Mouse (Mus musculus) liver, embryonic 16.5 days (tissue): Measurements from ENCODE around the gene Grrp1. TPM values are rescaled to one million over a fixed set of nuclear protein-coding genes. Genes with fewer than 3 reads are reported as not detected.
"Not testable (repeated sequence)": the region's sequence is repeated elsewhere in the genome, so short reads cannot be mapped to it uniquely, and the experiment has no call there.

Source experiments
- ATAC-seq: fragments of 200-750 bp; cut with Nextera tagmentation; 2 replicates; pipeline ENCODE4 v1.8.0; 2017; ENCODE audit warnings: low read depth, mild to moderate bottlenecking, moderate number of reproducible peaks, moderate library complexity
- H3K27ac ChIP-seq: fragments of 300-500 bp; sonication (generic); 2 replicates; pipeline ENCODE4 v1.5.1; 2014; ENCODE audit warnings: mild to moderate bottlenecking, low read length
- H3K27me3 ChIP-seq: fragments of 300-500 bp; sonication (generic); 2 replicates; pipeline ENCODE4 v1.6.1; 2014; ENCODE audit warnings: low read depth, low read length, mixed read lengths; ENCODE audit not compliant: control insufficient read depth, insufficient read depth
- H3K36me3 ChIP-seq: fragments of 300-500 bp; sonication (generic); 2 replicates; pipeline ENCODE4 v1.6.1; 2014; ENCODE audit warnings: mild to moderate bottlenecking; ENCODE audit not compliant: control insufficient read depth, insufficient read depth
- H3K4me1 ChIP-seq: fragments of 300-500 bp; sonication (generic); 2 replicates; pipeline ENCODE4 v1.6.1; 2014; ENCODE audit warnings: low read depth, low read length, mixed read lengths; ENCODE audit not compliant: control insufficient read depth
- H3K4me2 ChIP-seq: fragments of 300-500 bp; sonication (generic); 2 replicates; pipeline ENCODE4 v1.6.1; 2014; ENCODE audit warnings: low read depth, low read length, mixed read lengths
- H3K4me3 ChIP-seq: fragments of 300-500 bp; sonication (generic); 2 replicates; pipeline ENCODE4 v1.5.1; 2014; ENCODE audit warnings: low read depth, mild to moderate bottlenecking, low read length
- H3K9ac ChIP-seq: fragments of 300-500 bp; sonication (generic); 2 replicates; pipeline ENCODE4 v1.6.1; 2014; ENCODE audit warnings: low read depth, low read length
- H3K9me3 ChIP-seq: fragments of 300-500 bp; sonication (generic); replicated peaks from 2 replicates; pipeline ENCODE4 v1.6.1; 2016; ENCODE audit warnings: low read length; ENCODE audit not compliant: control insufficient read depth
- WGBS: fragments of 180-500 bp; shearing (Covaris S2); extraction: QIAGEN DNeasy Blood & Tissue Kit; methylation state at CpG from one replicate; pipeline ENCODE4 v1.1.7; 2014; ENCODE audit not compliant: insufficient replicate concordance; 5-methylcytosine and 5-hydroxymethylcytosine counted together
- polyA plus RNA-seq: library from polyadenylated mRNA; unstranded; fragments of >200 nt; fragmentation: Nextera tagmentation; extraction: Ambion mirVana; gene quantifications from 2 replicates; pipeline ENCODE4 v1.2.1, GENCODE M21; 2015

The Grrp1 gene
- polyA plus RNA-seq, result 0.78 and 0.79 TPM in 2 replicates

- no peak within 1 kb of the TSS for H3K9ac ChIP-seq
- WGBS, result 3% methylated on average over 13 of the region's 13 CpGs
Observed at GRCm38 (mm10) chr4:134253722-134254324, at the start of gene Grrp1. Gene Grrp1 (minus strand): TSS chr4:134254106.

GRCm38 (mm10) chr4:134302084-134302483 is 48.2 kb upstream of the Grrp1 start:
- Histone ChIP-seq H3K36me3 (no peaks in the 10 kb centered on the region), H3K27ac (no peak overlapping the region), H3K4me2 (no peak overlapping the region), H3K4me3 (no peak overlapping the region), H3K4me1 (no peaks in the 10 kb centered on the region), H3K27me3 (no peaks in the 10 kb centered on the region), H3K9me3 (no peaks in the 10 kb centered on the region), H3K9ac (no peak overlapping the region)
- no peak for ATAC-seq
- WGBS, result 72% methylated on average over 5 of the region's 5 CpGs

More at GRCm38 (mm10) chr4:134253722-134254324, at the start of gene Grrp1:
- no peak for ATAC-seq
- Histone ChIP-seq H3K27ac (no peak within 1 kb of the TSS), H3K36me3 (no peaks in the 10 kb centered on the region), H3K4me1 (peaks cover 24% of the 10 kb centered on the region), H3K9me3 (no peaks in the 10 kb centered on the region), H3K4me2 (no peak within 1 kb of the TSS), H3K27me3 (peaks cover 65% of the 10 kb centered on the region), H3K4me3 (peak within 1 kb of the TSS; percentile 12; the same call in 1 of the 2 replicates)

- Histone ChIP-seq H3K4me1 (no peaks in the 10 kb centered on the region), H3K9ac (no peak overlapping the region), H3K4me3 (no peak overlapping the region), H3K36me3 (no peaks in the 10 kb centered on the region), H3K27ac (no peak overlapping the region), H3K27me3 (no peaks in the 10 kb centered on the region), H3K9me3 (peaks cover 3% of the 10 kb centered on the region; the same call in 1 of the 2 replicates), H3K4me2 (no peak overlapping the region)
- no peak for ATAC-seq
- WGBS, result 43% methylated on average over 9 of the region's 9 CpGs
Observed at GRCm38 (mm10) chr4:134300316-134300715, 46.4 kb upstream of the Grrp1 start.

DNA sequence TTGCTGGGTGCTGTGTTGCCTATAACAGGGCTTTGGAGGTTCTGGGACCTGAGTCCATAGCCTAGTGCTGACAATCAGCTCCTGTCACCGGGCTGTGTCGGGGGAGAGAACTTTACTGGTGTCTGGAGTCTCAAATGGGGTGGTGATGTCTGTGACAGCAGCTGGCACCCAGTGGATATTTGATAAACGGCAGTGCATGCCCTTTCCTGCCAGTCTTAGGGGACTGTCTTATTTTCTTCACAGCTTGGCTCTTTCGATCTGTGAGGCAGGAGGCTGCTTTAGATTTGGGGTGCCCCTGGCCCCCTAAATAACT is 45.5 kb upstream of the Grrp1 start:
- H3K27me3 ChIP-seq, result no peaks in the 10 kb centered on the region
- H3K4me3 ChIP-seq, result no peak overlapping the region
- 38% methylated on average over 4 of the region's 4 CpGs for WGBS
- no peaks in the 10 kb centered on the region for H3K4me1 ChIP-seq
- no peak for ATAC-seq
- peaks cover 3% of the 10 kb centered on the region; the same call in 1 of the 2 replicates for H3K9me3 ChIP-seq
- no peak overlapping the region for H3K9ac ChIP-seq
- no peak overlapping the region for H3K27ac ChIP-seq
- H3K4me2 ChIP-seq, result no peak overlapping the region
- no peaks in the 10 kb centered on the region for H3K36me3 ChIP-seq

DNA sequence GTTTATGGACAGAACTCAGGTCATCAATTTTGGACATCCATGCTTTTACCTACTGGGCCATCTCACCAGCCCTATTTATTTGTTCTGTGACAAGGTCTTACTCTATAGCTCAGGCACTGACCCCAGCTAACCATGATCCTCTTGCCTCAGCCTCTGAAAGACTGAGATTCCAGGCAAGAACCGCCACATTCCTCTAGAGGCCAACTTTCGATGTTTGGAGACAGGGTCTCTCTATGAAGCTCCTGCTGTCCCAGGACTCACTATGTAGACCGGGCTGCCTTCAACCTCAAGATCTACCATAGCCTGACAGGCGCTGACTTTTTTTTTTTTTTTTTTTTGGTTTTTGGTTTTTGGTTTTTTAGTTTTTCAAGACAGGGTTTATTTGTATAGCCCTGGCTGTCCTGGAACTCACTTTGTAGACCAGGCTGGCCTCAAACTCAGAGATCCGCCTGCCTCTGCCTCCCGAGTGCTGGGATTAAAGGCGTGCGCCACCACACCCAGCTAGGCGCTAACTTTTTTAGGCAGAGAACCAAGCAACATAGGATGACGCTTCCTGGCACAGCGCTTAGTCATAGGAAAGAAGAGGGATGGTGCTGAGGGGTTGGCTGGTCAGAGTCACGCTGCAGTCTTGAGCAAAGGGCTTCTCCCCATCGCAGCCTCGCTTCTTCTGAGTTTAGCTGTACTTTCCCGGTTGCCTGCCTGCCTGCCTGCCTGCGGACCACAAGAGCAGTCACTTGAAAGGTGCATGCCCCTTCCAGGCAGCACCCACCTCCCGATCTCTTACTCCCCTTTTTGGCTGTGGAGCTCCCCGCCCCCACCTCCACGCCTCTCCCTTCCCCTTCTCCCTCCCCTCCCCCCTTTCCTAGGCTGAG is 45.0 kb upstream of the Grrp1 start:
- H3K9me3 ChIP-seq, result peaks cover 3% of the 10 kb centered on the region; the same call in 1 of the 2 replicates
- no peak overlapping the region for H3K9ac ChIP-seq
- H3K4me1 ChIP-seq, result no peaks in the 10 kb centered on the region
- H3K27me3 ChIP-seq, result peaks cover 4% of the 10 kb centered on the region; the same call in 1 of the 2 replicates
- WGBS, result 58% methylated on average over 19 of the region's 19 CpGs
- no peaks in the 10 kb centered on the region for H3K36me3 ChIP-seq
- no peak for ATAC-seq
- no peak overlapping the region for H3K27ac ChIP-seq
- H3K4me2 ChIP-seq, result no peak overlapping the region
- H3K4me3 ChIP-seq, result no peak overlapping the region

DNA sequence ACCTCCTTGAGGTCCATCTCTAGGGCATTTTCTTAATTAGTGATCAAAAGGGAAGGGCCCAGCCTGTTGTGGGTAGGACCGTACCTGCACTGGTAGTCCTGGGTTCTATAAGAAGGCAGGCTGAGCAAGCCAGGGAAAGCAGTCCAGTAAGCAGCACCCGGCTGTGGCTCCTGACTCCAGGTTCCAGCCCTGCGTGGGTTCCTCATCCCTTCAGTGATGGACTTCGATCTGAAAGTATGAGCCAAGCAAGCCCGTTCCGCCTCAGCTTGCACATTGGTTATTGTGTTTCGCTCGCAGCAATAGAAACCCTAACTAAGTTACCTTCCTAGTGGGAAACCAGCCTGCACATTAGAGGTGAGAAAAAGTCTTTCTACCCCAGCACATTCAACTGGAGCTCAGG is 43.5 kb upstream of the Grrp1 start:
- ATAC-seq, result no peak
- Histone ChIP-seq H3K4me1 (no peaks in the 10 kb centered on the region), H3K4me2 (no peak overlapping the region), H3K27me3 (peaks cover 8% of the 10 kb centered on the region; the same call in 1 of the 2 replicates), H3K9me3 (peaks cover 3% of the 10 kb centered on the region; the same call in 1 of the 2 replicates), H3K27ac (no peak overlapping the region), H3K4me3 (no peak overlapping the region), H3K9ac (no peak overlapping the region), H3K36me3 (no peaks in the 10 kb centered on the region)
- 83% methylated on average over 8 of the region's 8 CpGs for WGBS

GRCm38 (mm10) chr4:134296523-134296922 is 42.6 kb upstream of the Grrp1 start:
- no peaks in the 10 kb centered on the region for H3K4me1 ChIP-seq
- peaks cover 3% of the 10 kb centered on the region; the same call in 1 of the 2 replicates for H3K9me3 ChIP-seq
- 74% methylated on average over 4 of the region's 4 CpGs for WGBS
- H3K27ac ChIP-seq, result no peak overlapping the region
- H3K36me3 ChIP-seq, result no peaks in the 10 kb centered on the region
- no peak for ATAC-seq
- H3K4me3 ChIP-seq, result no peak overlapping the region
- no peak overlapping the region for H3K9ac ChIP-seq
- H3K27me3 ChIP-seq, result peaks cover 8% of the 10 kb centered on the region; the same call in 1 of the 2 replicates
- no peak overlapping the region for H3K4me2 ChIP-seq

DNA sequence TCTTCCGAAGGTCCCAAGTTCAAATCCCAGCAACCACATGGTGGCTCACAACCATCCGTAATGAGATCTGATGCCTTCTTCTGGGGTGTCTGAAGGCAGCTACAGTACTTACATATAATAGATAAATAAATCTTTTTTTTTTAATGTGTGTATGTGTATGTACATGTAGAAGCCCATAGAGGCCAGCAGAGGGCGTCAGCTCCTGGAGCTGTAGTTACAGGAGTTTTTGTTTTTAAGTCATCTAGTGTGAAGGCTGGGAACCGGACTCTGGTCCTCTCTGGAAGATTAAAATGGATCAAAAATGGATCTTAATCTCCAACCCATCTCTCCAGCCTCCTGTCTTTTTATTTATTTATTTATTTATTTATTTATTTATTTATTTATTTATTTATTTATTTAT is 42.2 kb upstream of the Grrp1 start:
- not testable (repeated sequence) for H3K9me3 ChIP-seq, H3K4me3 ChIP-seq, H3K4me1 ChIP-seq, ATAC-seq, H3K36me3 ChIP-seq, H3K9ac ChIP-seq, H3K4me2 ChIP-seq, H3K27me3 ChIP-seq, H3K27ac ChIP-seq
- WGBS, result 70% methylated on average over 4 of the region's 4 CpGs

- Histone ChIP-seq H3K9me3 (peaks cover 3% of the 10 kb centered on the region; the same call in 1 of the 2 replicates), H3K9ac (no peak overlapping the region), H3K4me1 (peaks cover 2% of the 10 kb centered on the region), H3K27ac (no peak overlapping the region), H3K36me3 (no peaks in the 10 kb centered on the region), H3K4me2 (no peak overlapping the region), H3K4me3 (no peak overlapping the region), H3K27me3 (peaks cover 8% of the 10 kb centered on the region; the same call in 1 of the 2 replicates)
- 36% methylated on average over 9 of the region's 9 CpGs for WGBS
- ATAC-seq, result no peak
Observed at GRCm38 (mm10) chr4:134293692-134294163, 39.8 kb upstream of the Grrp1 start.
